Mouse (Mus musculus) layer of hippocampus, postnatal 25 days (tissue): ENCODE measurements around the gene Gstm7. TPM values are rescaled to one million over a fixed set of nuclear protein-coding genes. Genes with fewer than 3 reads are reported as not detected.
"Not testable (repeated sequence)": the region's sequence is repeated elsewhere in the genome, so short reads cannot be mapped to it uniquely, and the experiment has no call there.

Source experiments
- DNase-seq, 2 experiments: peaks; one replicate each; pipeline ENCODE4 v3.0.0; 2022; ENCODE audit warnings: mixed read lengths in 2 of 2, low spot score in 1 of 2; ENCODE audit errors: extremely low spot score in 1 of 2
- total RNA-seq, 2 experiments: library from RNA; stranded (reverse); gene quantifications; 2 replicates each; pipeline ENCODE4 v1.2.3; 2021

Gene Gstm7
- total RNA-seq, result 100 to 1,000 TPM; 150 to 174 TPM

DNA sequence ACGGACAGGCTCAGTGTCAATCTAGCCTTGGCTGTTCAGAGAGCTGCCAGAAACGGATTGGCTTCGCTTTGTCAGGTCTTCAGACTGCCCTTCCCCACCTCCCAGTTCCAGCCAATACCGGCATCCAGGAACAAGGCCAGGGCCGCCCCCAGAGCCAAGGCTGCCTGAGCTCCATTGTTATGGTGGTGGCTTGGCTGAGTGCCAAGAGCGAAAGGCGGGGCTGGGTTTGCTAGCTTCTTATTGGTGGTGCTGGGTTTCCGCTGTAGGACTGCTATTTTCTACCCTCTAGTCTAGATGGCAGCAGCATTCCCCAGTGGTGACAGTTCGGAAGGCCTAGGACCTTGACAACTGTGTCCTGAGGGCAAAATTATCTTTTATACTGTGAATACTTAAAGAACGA is at the start of gene Gstm7:
Gstm7 (minus strand) TSS at position 148 of the 400 bp plus-strand sequence.
- DNase-seq, result peak; percentile 97

DNA sequence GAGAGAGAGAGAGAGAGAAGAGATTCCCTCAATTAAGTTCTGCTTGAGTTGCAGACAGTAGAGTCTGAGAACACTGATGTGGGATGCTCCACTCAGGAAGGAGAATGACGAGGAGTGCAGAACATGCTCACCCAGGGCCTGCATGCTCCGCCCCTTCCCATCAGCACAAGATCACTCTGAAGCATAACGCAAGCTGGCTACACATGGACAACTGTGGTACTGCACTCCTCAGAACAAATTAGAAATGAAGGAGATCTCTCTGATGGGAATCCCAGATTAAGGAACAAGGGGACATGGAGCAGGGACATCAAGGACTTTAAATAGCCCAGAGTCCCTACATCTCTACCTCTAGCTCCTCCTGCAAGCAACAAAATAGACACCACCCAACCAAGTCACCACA is 49.6 kb upstream of the Gstm7 start:
- DNase-seq, result no peak

DNA sequence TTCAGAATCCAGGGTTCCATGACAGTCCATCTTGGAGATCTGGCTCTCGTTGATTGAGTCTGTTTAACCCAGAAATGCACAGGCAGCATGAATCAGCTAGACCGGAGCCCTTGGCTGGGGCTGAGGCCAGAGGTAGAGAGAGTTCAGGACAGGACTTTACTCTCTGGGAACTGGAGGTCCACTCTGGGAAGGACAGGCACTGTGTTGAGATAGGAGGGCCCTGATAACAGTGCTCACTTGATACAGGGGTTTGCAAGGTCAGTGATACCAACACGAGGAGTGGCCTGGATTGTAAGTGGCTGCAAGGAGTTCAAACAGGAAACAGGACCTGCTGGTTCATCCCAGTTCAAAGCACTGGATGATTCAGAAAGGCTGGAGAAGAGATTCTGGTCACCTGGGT is 46.1 kb upstream of the Gstm7 start:
- no peak for DNase-seq

DNA sequence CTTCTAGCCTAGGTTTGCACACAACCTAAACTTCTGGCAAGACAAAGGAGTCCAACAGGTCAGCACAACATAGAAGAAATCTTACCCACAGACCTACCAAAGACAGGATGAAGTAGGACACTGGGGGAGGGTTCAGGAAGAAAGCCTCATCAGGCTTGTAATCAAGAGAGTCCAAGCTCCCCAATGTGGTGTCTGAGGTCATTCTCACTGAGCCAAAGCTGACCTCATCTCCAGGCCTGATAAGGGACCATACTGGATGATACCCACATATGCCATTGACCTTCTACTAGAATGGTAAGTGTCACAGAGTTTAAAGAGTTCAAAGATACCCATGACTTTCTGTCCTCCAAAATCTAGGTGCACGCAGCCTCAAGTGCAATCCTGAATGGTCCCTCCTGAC is 42.6 kb upstream of the Gstm7 start:
- no peak for DNase-seq

DNA sequence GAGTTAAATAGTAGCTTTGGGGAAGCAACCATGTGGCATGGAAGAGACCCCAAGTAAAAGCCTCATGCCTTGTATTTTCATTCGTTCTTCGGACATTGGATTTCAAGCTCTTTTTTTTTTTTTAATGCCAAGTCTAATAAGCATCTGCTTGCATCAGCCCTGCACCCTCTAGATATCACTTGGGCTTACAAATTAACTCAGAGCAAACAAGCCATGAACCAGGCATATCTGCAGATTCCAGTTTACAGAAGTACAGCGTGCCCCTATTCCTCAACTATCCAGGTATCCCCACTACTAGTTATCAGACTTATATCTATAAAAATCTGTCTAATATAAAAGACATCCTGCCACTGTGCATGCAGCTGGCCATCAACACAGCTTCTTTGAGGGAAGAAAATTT is 40.5 kb upstream of the Gstm7 start:
- DNase-seq, result no peak

GRCm38 (mm10) chr3:107971101-107971500 is 39.5 kb upstream of the Gstm7 start:
- DNase-seq, result not testable (repeated sequence)

DNA sequence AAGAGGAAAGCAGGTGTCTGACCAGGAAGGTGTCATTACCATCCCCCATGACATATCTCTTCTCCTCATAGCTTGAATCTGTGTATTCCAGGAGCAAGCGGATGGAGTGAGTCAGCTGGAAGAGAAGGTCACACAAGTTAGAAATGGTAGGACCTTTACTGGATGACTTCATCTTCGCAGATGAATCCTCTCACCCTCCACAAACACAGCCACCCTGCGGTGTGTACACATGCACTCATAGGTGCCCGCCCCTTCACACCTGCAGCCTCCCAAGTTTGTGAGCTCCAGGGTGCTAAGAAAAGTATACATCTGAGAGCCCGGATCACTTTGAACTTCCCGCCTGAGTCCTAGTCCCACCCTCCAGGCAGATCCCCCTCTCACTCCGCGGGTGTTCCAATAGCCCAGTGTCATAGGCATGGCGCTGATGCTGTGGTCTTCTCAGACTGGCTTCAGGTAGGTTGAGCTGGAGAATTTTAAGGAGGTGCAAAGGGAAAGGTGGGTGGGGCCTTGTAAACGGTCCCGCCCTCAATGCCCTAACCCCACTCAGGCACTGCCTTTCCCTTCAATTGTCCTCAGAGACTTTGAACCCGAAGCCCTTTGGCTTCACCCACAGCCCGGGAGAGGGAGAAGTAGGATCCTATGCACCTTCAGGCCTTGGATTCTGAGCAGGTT is 37.2 kb upstream of the Gstm7 start, which contains the start of gene Gstm3:
Gstm3 (minus strand) TSS at position 560 of the 672 bp plus-strand sequence.
- DNase-seq, result no peak

DNA sequence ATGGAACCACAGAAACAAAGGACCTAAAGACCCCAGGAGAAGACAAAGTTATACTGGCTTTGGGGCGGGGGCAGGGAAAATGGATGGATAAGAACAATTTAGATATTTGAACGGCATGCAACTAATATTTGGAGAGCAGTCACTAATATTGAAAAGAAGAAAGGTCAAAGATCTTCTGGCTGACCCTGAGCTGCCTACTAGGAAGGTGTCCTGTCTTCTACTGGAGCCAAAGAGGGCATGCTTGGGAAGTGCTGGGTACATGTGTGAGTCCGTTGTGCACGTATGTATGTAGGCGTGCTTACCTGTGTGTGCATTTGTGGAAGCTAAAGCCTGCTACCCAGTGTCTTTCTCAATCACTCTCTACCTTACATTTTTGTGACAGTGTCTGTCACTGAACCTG is 35.0 kb upstream of the Gstm7 start:
- no peak for DNase-seq

GRCm38 (mm10) chr3:107965592-107965991 is 34.0 kb upstream of the Gstm7 start:
- DNase-seq, result no peak

DNA sequence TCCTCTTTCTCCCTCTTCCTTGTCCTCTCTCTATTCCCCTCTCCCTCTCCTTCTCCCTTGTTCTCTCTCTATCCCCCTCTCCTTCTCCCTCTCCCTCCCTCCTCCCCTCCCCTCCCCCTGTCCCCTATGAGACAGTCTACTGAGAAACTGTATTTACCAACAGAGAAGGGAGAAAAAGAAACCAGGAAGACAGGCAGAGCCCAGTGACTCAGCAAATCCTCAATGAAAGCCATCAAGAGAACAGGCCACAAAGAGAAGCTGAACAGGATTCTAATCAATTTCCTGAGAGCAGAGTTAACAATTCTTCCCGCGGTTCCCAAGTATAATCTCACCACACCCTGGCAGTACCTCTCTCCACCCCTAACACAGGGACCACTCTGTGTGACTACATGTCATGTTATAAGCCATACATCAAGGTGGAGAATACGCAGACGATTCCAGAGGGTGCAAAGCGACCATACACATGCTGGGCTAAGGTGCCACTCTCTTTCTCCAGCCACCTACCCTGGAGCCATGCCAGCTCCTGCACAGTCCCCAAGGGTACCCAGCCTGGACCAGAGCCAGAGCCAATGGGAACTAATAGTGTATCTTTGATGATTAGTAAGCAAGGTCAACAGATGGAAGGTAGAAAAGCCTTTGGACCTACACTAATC is 33.2 kb upstream of the Gstm7 start:
- DNase-seq, result no peak

DNA sequence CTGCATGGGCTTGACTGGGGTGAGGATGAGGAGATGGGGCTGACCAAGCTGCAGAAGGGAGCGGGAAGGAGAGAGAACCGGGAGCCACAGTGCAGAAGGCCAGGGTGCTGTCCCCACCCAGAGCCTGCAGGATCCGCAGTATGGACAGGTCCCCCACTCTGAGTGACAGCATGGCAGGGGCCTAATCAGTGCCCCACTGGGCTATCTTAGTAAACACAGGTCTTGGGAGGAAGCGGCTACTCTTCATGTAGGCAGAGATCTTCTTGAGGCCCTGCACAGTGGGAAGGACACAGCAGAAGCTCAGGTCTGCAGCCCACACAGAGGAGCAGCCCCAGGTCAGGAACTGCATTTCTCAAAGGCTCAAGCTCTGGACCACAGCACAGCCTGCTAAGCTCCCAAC is 32.4 kb upstream of the Gstm7 start:
- DNase-seq, result no peak

- not testable (repeated sequence) for DNase-seq
These were observed 23.6 kb upstream of the Gstm7 start for GRCm38 (mm10) chr3:107955260-107955659.

GRCm38 (mm10) chr3:107953906-107954305 is 22.3 kb upstream of the Gstm7 start:
- DNase-seq, result no peak

GRCm38 (mm10) chr3:107953328-107953755 is 21.7 kb upstream of the Gstm7 start:
- peak; percentile 44 to 70 for DNase-seq

- no peak for DNase-seq
These were observed 18.9 kb upstream of the Gstm7 start for GRCm38 (mm10) chr3:107950531-107950930.

GRCm38 (mm10) chr3:107949461-107949860 is 17.8 kb upstream of the Gstm7 start:
- not testable (repeated sequence) for DNase-seq

DNA sequence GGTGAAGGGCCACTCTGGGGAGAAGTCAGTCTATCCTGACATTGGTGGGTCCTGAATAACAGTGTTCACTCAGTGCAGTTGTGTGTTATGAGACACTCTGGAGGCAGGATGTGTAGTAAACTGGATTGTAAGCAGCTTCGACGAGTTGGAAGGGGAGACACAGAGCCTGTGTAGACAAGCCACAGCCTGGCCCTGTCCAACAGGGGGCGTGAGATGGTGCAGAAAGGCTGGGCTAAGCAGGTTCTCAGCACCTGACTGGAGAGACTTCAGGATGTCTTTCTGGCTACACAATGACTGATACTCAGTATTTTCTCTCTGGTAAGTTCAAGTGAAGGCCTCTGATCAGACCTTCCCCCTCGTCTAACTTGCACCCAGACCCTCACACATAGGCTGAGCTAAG is 14.1 kb upstream of the Gstm7 start:
- DNase-seq, result no peak

GRCm38 (mm10) chr3:107943239-107943990 is 11.8 kb upstream of the Gstm7 start, which contains the start of gene Gstm6:
Gene Gstm6 (minus strand): TSS chr3:107943749.
- peak in 1 of 2 experiments; percentile 42 for DNase-seq

DNA sequence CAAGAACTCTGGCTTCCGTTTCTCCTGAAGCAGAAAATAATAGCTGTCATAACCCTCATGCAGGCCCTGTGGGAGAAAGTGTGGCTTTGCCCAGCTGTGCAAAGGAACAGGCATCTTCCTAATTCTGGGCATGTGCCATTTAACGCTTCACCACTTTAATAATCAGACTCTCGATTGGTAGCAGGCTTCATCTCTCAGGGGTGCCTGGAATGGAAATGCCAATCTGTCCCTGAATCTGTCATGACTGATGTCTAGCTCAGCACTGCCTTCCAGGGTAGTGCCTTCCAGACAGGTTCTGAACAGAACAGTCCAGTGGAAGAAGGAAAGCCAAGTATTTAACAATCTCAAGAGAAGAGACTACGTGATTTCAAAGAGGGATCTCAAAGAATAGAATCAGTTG is 9.6 kb upstream of the Gstm7 start:
- DNase-seq, result no peak

- DNase-seq, result no peak
These were observed 8.9 kb upstream of the Gstm7 start for GRCm38 (mm10) chr3:107940524-107940923.

- no peak for DNase-seq
These were observed 8.2 kb upstream of the Gstm7 start for GRCm38 (mm10) chr3:107939830-107940229.
